Mouse (Mus musculus): Measurements from ENCODE around the gene Igfbp5. TPM values are rescaled to one million over a fixed set of nuclear protein-coding genes. Genes with fewer than 3 reads are reported as not detected.
A peak's percentile ranks its signal among the peaks of the same experiment; 100 is the strongest.

Gene Igfbp5
- polyA plus RNA-seq, 1 experiment: 71.4 TPM

- no peak for DNase-seq (ENCODE audit: extremely low spot score in 1 of 2, low spot score in 1 of 2)
Observed at GRCm38 (mm10) chr1:72849037-72849436, 25.6 kb downstream of the Igfbp5 start.

GRCm38 (mm10) chr1:72847849-72848380 is 26.8 kb downstream of the Igfbp5 start:
- DNase-seq (ENCODE audit: extremely low spot score in 1 of 2, low spot score in 1 of 2): no peak

GRCm38 (mm10) chr1:72844675-72845074 is 30.0 kb downstream of the Igfbp5 start:
- DNase-seq (ENCODE audit: extremely low spot score in 1 of 2, low spot score in 1 of 2): no peak

DNA sequence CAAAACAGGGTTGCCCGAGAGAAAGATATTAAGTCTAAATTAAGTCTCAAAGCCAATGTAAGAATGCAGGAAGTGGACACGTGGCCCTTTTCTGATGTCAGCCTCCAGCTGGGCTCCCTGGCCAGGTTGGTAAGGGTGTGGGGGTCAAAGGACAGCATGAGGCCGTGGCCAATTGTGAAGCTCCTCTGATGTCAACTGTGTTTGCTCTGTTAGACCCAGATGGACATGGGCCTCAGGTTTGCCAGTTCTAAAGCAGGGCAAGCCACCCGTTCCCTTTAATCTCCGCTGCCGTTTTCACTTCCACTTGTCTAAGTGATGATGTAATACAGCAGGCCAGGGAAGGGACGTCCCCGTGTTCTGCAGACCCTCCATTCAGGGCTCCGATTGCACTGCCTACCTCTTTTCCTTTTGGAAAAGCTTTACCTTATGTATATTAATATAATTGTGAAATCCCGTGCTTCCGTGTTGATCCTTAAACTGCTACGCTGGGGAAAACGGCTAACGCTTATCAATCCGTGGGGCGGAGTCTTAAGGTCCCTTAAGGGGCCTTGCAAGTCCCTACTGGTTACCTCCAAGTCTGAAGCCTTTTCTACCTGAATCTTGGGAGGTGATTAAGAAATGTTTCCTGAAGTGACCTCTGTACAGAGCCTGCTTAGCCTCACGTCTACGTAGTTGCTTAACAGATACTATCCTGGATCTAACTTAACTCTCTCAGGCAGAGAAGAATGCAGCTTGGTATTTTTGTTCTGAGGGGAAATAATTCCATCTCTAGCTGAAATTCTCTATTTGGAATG is 31.8 kb downstream of the Igfbp5 start:
- no peak for DNase-seq (ENCODE audit: extremely low spot score in 1 of 2, low spot score in 1 of 2)

DNA sequence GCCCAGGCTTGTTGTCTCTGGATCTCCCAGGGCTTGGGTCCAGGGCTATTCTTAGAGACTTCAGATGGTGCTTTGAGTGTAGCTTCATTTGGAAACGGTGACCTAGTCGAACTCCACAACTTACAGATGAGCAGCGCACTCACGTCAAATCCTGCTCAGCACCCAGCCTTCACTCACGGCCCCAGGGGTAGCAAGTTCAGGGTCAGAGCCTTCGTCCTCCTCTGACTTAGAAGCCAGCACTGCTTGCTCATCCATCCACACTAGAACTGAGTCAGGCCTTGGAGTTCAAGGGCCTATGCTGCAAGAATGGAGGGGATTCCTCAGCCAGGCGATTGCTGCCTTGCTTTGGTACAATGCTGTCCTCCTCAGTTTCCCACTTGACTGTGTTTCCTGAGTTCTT is 34.9 kb downstream of the Igfbp5 start:
- no peak for DNase-seq (ENCODE audit: extremely low spot score in 1 of 2, low spot score in 1 of 2)

GRCm38 (mm10) chr1:72839356-72839755 is 35.3 kb downstream of the Igfbp5 start:
- DNase-seq (ENCODE audit: extremely low spot score in 1 of 2, low spot score in 1 of 2): no peak

GRCm38 (mm10) chr1:72833563-72833962 is 41.1 kb downstream of the Igfbp5 start:
- DNase-seq (ENCODE audit: extremely low spot score in 1 of 2, low spot score in 1 of 2): no peak

- no peak for DNase-seq (ENCODE audit: extremely low spot score in 1 of 2, low spot score in 1 of 2)
Observed at GRCm38 (mm10) chr1:72832715-72833153, 42.0 kb downstream of the Igfbp5 start.

DNA sequence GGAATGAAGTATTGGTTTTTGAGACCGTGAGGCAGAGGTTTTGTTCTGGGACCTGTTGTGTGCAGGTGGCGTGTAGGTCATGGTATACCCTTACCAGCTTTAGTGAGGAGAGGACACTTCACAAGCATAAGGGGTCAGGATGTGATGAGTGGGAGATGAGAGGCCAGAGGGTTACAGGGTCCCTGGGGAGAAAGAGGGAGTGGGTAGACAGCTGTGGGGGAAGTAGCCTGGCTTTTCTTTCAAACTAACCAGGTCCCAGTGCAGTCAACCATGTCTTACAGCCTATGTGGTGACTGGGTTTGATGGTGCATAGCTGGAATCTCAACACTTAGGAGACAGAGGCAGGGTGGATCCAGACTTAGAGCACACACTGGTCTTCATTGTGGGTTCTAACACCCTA is 44.2 kb downstream of the Igfbp5 start:
- DNase-seq (ENCODE audit: extremely low spot score in 1 of 2, low spot score in 1 of 2): no peak

DNA sequence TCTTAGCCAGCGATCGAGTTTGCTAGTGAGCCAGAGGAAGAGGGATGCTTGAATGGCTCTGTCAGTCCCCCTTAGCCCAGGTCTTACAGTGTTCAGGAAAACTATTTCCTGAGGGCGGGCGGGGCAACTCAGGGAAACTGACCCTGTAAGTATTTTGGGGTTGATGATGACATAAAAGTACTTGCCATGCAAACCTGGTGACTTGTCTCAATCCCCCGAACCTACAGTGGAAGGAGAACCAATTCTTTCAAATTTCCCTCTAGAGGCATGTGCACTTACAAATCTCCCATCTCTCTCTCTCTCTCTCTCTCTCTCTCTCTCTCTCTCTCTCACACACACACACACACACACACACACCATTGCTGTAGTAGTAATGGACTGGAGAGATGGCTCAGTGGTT is 45.8 kb downstream of the Igfbp5 start:
- no peak for DNase-seq (ENCODE audit: extremely low spot score in 1 of 2, low spot score in 1 of 2)

DNA sequence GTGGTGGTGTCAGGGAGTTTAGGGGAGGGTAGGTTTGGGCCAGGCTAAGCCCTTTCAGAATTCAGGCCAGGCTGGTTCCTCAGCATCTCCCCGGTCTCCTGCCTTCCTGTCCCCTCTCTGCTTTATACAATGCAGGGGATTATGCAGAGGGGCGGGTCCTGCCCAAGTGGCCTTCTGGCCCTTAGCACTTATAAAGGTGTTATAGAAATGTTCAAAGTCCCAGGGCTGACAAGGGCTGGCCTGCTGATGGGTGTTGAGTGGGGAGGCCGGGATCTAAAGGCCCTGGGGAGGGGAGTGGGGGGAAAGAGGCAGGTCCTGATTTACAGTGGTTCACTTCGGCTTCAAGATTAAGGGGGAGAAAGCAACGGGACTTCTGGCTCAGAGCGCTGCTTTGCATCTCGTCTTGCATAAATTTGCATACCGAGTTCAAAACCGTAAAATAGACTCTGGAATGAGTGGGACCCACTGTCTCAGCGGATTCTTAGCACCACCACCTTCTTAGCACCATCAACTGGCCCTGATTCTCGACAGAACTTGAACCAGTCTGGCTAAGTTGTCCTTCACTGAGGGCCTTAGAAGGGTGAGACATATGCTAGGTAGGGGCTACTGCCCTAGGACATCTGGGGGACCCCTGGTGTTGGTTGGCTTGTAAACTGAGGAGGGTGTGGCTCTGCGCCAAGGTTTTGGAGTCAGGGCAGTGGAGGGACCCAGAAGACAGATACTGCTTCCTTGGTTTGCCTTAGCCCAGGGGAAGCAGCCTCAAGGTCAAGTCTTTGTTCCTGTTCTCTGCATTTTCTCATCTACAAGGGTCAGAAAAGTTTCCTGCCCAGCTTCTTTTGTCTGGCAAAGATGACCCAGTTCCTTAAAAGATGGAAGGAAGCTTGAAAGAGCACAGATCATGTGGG is 47.0 kb downstream of the Igfbp5 start:
- no peak for DNase-seq (ENCODE audit: extremely low spot score in 1 of 2, low spot score in 1 of 2)

- DNase-seq (ENCODE audit: extremely low spot score in 1 of 2, low spot score in 1 of 2): no peak
Observed at GRCm38 (mm10) chr1:72826931-72827330, 47.8 kb downstream of the Igfbp5 start.

- DNase-seq (ENCODE audit: extremely low spot score in 1 of 2, low spot score in 1 of 2): no peak
Observed at GRCm38 (mm10) chr1:72826446-72826845, 48.2 kb downstream of the Igfbp5 start.

GRCm38 (mm10) chr1:72825921-72826320 is 48.8 kb downstream of the Igfbp5 start:
- no peak for DNase-seq (ENCODE audit: extremely low spot score in 1 of 2, low spot score in 1 of 2)

- no peak for DNase-seq (ENCODE audit: extremely low spot score in 1 of 2, low spot score in 1 of 2)
Observed at GRCm38 (mm10) chr1:72825286-72825685, 49.4 kb downstream of the Igfbp5 start.

GRCm38 (mm10) chr1:72824707-72825101 is 50.0 kb downstream of the Igfbp5 start:
- no peak for DNase-seq (ENCODE audit: extremely low spot score in 1 of 2, low spot score in 1 of 2)

DNA sequence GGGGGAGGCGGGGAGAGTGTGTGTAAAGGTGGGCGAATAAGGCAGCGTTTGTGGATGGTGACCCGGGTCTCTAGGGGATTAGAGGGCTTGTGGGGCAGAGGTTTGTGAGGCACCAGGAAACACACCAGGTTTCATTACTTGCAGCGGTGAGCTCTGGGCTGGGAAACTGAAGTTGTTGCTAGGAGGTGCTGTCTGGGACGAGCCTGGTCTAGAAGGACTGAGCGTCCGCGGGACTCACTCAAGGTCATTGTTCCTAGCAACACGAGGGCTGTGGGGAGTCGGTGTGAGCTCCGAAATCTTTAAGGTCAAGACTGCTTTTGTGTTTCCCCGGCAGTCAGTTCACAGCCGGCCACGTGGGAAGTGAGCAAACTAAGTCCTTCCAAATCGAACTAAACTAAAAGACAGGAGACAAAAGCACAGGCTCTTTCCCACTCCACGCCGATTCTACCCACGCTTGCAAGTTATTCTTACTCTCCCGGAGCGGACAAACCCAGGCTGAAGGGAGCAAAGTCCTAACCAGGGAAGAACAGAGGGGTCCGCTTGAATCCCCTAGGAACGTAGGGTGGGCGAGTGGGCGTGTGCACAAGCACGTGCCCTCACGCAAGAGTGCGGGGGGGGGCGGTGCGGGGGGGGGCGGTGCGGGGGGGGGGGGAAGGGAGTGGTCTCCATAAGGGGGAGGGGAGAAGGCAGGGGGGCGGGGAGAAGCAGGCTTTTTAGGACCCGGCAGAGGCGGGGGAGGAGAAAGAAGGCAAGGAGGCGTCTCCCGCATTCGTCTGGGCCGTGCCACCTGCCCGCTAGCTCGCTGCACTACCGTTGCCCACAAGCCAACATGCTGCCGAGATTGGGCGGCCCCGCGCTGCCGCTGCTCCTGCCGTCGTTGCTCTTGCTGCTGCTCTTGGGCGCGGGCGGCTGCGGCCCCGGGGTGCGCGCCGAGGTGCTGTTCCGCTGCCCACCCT is 50.7 kb downstream of the Igfbp5 start, which contains the start of gene Igfbp2:
Igfbp2 (plus strand) TSS at position 753 of the 956 bp plus-strand sequence.
- peak in 1 of 2 experiments; percentile 24 for DNase-seq (ENCODE audit: extremely low spot score in 1 of 2, low spot score in 1 of 2)

- no peak for DNase-seq (ENCODE audit: extremely low spot score in 1 of 2, low spot score in 1 of 2)
Observed at GRCm38 (mm10) chr1:72822893-72823292, 51.8 kb downstream of the Igfbp5 start.

DNA sequence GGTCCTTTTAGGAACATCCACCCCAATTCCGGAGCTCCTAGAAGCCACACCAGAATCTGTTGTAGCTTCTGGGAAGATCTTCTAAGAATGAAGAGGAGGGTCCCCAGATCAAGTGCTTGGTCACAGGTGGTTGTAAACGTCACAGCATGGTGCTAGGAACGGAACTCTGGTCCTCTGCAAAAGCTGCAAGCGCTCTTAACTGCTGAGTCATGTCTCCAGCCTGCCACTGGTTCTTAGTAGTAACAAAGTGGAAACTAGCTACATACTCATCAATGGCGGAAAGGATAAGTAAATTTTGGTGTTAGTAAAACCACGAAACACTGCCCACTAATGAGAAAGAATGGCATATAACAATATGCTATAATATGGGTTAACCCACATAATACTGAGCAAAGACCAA is 54.7 kb downstream of the Igfbp5 start:
- no peak for DNase-seq (ENCODE audit: extremely low spot score in 1 of 2, low spot score in 1 of 2)

- no peak for DNase-seq (ENCODE audit: extremely low spot score in 1 of 2, low spot score in 1 of 2)
Observed at GRCm38 (mm10) chr1:72815616-72816015, 59.1 kb downstream of the Igfbp5 start.

All from frontal cortex, adult 2 months (tissue).